Mouse (Mus musculus) liver, embryonic 15.5 days (tissue): Measurements from ENCODE around the gene Utrn. TPM values are rescaled to one million over a fixed set of nuclear protein-coding genes. Genes with fewer than 3 reads are reported as not detected.

Source experiments
- ATAC-seq: fragments of 200-750 bp; cut with Nextera tagmentation; 2 replicates; pipeline ENCODE4 v1.8.0; 2017; ENCODE audit warnings: moderate number of reproducible peaks, mild to moderate bottlenecking, moderate library complexity; ENCODE audit not compliant: insufficient read depth
- H3K27ac ChIP-seq: fragments of 300-500 bp; sonication (generic); replicated peaks from 2 replicates; pipeline ENCODE4 v1.5.1; 2015; ENCODE audit warnings: mild to moderate bottlenecking, inconsistent platforms
- H3K27me3 ChIP-seq: fragments of 300-500 bp; sonication (generic); 2 replicates; pipeline ENCODE4 v1.6.1; 2015; ENCODE audit warnings: mild to moderate bottlenecking, inconsistent platforms
- H3K36me3 ChIP-seq: fragments of 300-500 bp; sonication (generic); replicated peaks from 2 replicates; pipeline ENCODE4 v1.6.1; 2015; ENCODE audit warnings: moderate library complexity, mild to moderate bottlenecking, inconsistent platforms
- H3K4me1 ChIP-seq: fragments of 300-500 bp; sonication (generic); replicated peaks from 2 replicates; pipeline ENCODE4 v1.6.1; 2015; ENCODE audit warnings: inconsistent platforms
- H3K4me2 ChIP-seq: fragments of 300-500 bp; sonication (generic); 2 replicates; pipeline ENCODE4 v1.6.1; 2015; ENCODE audit warnings: moderate library complexity, mild to moderate bottlenecking, inconsistent platforms
- H3K4me3 ChIP-seq: fragments of 300-500 bp; sonication (generic); replicated peaks from 2 replicates; pipeline ENCODE4 v1.5.1; 2015; ENCODE audit warnings: mild to moderate bottlenecking, inconsistent platforms
- H3K9ac ChIP-seq: fragments of 300-500 bp; sonication (generic); 2 replicates; pipeline ENCODE4 v1.6.1; 2015; ENCODE audit warnings: moderate library complexity, mild to moderate bottlenecking, inconsistent platforms
- H3K9me3 ChIP-seq: fragments of 300-500 bp; sonication (generic); replicated peaks from 2 replicates; pipeline ENCODE4 v1.6.1; 2016; ENCODE audit warnings: inconsistent platforms
- WGBS: fragments of 180-500 bp; shearing (Covaris S2); methylation state at CpG from one replicate; pipeline ENCODE4 v1.1.7; 2015; ENCODE audit warnings: mixed read lengths; ENCODE audit not compliant: insufficient replicate concordance; 5-methylcytosine and 5-hydroxymethylcytosine counted together
- polyA plus RNA-seq: library from polyadenylated mRNA; unstranded; fragments of >200 nt; fragmentation: Nextera tagmentation; extraction: Ambion mirVana; gene quantifications from 2 replicates; pipeline ENCODE4 v1.2.1, GENCODE M21; 2015

Gene Utrn
- polyA plus RNA-seq, 1 experiment from 2014 or later = 8.2 TPM

DNA sequence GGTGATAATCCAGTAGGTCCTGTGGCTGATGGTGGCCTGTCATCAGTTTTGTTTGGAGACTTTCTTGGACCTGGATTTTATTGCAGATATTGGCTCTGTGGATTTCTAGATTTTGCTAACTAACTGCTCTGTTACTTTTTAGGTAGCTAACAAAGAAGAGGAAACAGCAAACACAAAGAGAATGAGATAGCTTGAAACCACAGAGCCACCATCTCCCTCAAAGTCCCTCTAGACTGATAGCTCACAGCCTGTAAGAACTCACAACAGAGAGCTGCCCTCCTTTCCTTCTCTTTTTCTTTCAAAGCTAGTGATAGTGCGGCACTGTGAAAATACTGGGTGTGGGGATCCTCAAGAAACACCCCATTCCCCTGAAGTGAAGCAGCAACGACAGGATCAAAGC lies 444.2 kb downstream of the Utrn start:
- WGBS = 36% methylated on average over 2 of the region's 2 CpGs
- Histone ChIP-seq H3K4me2 (no peak overlapping the region), H3K27me3 (no peaks in the 10 kb centered on the region), H3K4me3 (no peak overlapping the region), H3K36me3 (no peaks in the 10 kb centered on the region), H3K4me1 (no peaks in the 10 kb centered on the region), H3K9ac (no peak overlapping the region), H3K27ac (no peak overlapping the region), H3K9me3 (no peaks in the 10 kb centered on the region)
- ATAC-seq = no peak

DNA sequence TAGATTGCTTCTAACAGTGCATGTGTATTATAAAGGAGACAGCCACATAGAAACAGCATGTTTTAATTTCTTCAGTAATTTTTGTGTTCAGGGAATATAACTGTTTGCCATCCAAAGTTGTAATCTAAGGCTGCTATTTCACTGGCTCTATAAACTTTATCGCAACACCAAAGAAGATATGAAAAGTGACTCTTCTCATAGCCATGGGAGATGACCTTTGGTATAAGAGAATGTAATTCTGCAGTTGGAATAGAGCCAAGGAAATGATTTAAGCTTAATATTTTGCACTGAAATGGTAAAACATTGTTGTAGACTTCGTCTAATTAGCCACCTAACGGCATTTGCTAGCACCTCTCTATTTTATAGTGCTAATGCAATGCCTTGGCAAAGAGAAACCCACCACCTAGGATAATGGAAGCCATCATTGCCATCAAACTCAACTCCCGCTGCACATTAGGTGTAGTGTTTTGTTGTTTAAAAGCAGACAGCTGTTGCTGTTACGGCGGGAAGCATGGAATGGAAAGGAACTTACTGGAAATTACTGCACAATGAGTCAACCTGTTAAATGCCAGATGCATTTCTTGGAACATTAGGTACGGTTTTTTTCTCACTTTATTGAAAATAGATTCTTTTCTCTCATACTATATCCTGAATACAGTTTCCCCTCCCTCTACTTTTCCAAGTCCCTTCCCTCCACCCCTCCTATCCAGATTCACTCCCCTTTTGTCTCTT lies 445.0 kb downstream of the Utrn start:
- WGBS = 71% methylated on average over 7 of the region's 7 CpGs
- ATAC-seq = no peak
- no peaks in the 10 kb centered on the region for H3K36me3 ChIP-seq

DNA sequence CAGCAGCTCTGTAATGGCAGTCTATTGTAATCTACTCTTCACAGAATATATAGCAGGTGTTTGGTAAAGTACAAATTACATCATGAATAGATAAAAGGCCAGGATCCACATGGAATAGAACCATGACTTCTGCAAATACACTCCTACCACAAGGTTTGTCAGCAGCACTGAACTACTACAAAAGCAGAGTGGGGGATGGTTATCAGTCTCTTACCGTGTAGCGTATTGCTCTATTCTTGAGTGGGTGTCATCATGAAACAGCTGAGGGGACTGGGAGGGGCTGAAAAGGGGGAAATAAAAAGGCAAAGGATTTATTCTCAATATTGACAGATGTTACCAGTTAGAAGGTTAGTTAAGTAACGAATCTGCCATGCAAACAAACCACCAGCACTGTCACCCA lies 454.2 kb downstream of the Utrn start:
- ATAC-seq = no peak
- no peaks in the 10 kb centered on the region for H3K9me3 ChIP-seq
- H3K36me3 ChIP-seq = no peaks in the 10 kb centered on the region
- no peaks in the 10 kb centered on the region for H3K4me1 ChIP-seq
- no peak overlapping the region for H3K27ac ChIP-seq
- no peak overlapping the region for H3K4me2 ChIP-seq
- H3K9ac ChIP-seq = no peak overlapping the region
- H3K4me3 ChIP-seq = no peak overlapping the region
- no peaks in the 10 kb centered on the region for H3K27me3 ChIP-seq
- WGBS = 56% methylated on average over 3 of the region's 3 CpGs

More for the DNA sequence above, 445.0 kb downstream of the Utrn start:
- no peaks in the 10 kb centered on the region for H3K27me3 ChIP-seq
- no peaks in the 10 kb centered on the region for H3K9me3 ChIP-seq
- no peak overlapping the region for H3K4me2 ChIP-seq
- no peak overlapping the region for H3K9ac ChIP-seq
- H3K27ac ChIP-seq = no peak overlapping the region
- no peaks in the 10 kb centered on the region for H3K4me1 ChIP-seq
- no peak overlapping the region for H3K4me3 ChIP-seq

DNA sequence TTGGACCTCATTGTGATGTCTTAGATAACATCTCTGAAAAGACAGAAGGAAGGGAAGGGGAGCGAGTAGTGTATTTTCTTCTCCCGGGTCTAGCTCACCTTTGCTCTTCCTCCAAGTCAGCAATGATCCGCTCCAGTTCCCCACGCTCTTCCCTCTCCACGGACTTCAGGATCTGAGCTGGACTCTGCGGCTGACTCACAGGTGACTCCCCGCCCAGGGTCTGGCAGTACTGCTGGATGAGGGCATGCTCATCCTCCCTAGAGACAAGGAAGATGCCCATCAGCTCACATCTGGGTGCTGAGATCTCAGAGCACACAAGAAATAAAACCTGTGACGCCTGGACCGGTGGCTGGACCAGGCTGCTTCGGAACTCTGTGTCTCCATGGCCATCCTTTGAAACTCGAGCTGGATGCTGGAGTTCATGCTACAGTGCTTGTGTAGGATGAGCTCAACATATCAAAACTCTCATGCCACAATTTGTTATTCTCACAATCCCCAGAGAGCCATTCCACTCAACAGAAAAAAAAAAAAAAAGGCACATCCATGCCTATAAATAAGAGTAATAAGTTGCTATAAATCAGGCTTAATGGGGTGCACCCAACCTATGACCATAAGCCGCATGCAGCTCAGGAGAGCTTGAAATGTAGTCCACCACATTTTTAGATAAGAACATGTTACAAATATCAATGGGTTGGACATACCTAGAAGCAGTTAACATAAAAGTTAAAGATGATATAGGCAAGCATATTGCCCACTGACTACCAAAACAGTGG lies 462.6 kb downstream of the Utrn start:
- 75% methylated on average over 12 of the region's 12 CpGs for WGBS
- Histone ChIP-seq H3K9me3 (no peaks in the 10 kb centered on the region), H3K9ac (no peak overlapping the region), H3K27me3 (no peaks in the 10 kb centered on the region), H3K4me3 (no peak overlapping the region), H3K27ac (no peak overlapping the region), H3K36me3 (no peaks in the 10 kb centered on the region), H3K4me2 (no peak overlapping the region), H3K4me1 (no peaks in the 10 kb centered on the region)
- ATAC-seq = no peak

DNA sequence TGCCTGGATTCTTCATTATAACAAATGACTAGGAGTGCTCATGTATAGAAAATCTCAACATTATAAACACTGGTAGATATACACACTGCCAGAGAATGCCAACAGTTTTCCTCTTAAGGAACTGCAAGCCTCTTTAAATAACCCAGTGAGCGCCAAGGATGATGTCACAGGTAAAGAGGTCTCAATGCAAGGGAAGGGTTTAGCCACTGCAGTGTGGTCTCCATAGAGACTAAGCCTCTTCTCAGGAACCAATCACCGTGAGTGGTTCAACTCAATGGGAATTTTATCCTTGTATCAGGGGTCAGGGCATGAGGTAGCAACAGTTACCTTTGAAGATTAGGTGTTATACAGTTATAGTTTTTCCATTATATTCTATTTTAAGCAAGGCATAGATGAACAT lies 469.7 kb downstream of the Utrn start:
- no peak overlapping the region for H3K4me2 ChIP-seq
- ATAC-seq = no peak
- no peak overlapping the region for H3K9ac ChIP-seq
- H3K4me3 ChIP-seq = no peak overlapping the region
- H3K36me3 ChIP-seq = no peaks in the 10 kb centered on the region
- no peak overlapping the region for H3K27ac ChIP-seq
- no peaks in the 10 kb centered on the region for H3K9me3 ChIP-seq
- no peaks in the 10 kb centered on the region for H3K4me1 ChIP-seq
- H3K27me3 ChIP-seq = no peaks in the 10 kb centered on the region
- WGBS = 63% methylated on average over 2 of the region's 2 CpGs

DNA sequence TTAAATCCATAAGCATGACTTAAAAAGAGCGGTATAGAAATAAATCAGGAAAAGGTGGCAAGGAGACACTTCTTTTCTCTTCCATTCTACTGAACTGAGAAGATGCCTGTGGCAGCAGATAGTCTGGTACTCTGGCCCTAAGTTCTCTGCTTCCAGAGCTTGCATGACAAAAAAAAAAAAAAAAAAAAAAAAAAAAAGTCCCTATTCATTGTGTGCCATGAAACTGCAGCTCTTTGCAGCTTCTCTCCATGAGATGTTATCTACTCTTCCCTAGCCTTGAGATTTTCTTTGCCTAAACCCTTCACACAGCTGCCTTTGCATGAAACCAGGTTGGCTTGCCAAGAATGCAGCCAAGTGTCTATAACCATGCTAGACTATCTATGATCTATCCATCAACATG lies 489.0 kb downstream of the Utrn start:
- Histone ChIP-seq H3K27ac (no peak overlapping the region), H3K4me1 (no peaks in the 10 kb centered on the region), H3K36me3 (no peaks in the 10 kb centered on the region), H3K4me2 (no peak overlapping the region), H3K9me3 (no peaks in the 10 kb centered on the region), H3K9ac (no peak overlapping the region), H3K27me3 (no peaks in the 10 kb centered on the region), H3K4me3 (no peak overlapping the region)
- no peak for ATAC-seq
- WGBS = 73% methylated on average over 1 of the region's 1 CpGs

DNA sequence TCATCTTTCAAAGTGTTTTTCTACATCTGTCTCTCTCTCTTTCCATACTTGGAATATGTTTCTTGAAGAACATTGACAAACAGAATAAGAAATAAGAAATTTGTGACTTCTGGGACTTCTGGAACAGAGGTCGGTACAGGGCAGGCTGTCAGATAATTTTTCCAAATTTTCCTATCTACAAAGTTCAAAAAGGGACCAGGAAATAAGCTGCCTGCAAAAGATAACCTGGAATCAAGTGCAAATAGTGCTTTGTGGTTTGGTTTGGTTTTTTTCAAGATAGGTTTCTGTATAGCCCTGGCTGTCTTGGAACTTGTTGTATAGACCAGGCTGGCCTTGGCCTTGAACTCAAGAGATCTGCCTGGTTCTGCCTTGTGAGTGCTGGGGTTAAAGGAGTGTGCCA lies 490.0 kb downstream of the Utrn start:
- Histone ChIP-seq H3K27me3 (no peaks in the 10 kb centered on the region), H3K4me3 (no peak overlapping the region), H3K27ac (no peak overlapping the region), H3K9ac (no peak overlapping the region), H3K4me2 (no peak overlapping the region), H3K9me3 (no peaks in the 10 kb centered on the region), H3K4me1 (no peaks in the 10 kb centered on the region), H3K36me3 (no peaks in the 10 kb centered on the region)
- no peak for ATAC-seq
- WGBS = 30% methylated on average over 1 of the region's 1 CpGs

DNA sequence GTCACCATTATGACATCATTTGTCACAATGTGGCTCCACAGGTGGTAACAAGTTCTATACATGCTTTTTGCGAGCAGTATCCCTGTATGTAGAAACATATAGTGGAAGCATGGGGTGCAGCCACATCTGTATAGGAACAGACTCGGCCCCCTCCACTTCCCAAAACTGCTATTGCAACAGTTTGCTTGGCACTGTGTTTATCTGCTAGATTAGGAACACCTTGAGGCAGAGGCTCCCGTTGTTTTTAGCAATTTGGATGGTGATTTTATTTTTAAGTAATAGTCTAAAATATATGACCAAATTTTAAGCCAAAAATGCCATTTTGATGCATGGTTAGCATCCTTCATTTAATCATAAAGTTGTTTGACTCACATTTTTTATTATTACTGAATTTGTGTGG lies 491.4 kb downstream of the Utrn start:
- no peaks in the 10 kb centered on the region for H3K27me3 ChIP-seq
- no peak overlapping the region for H3K4me2 ChIP-seq
- no peak overlapping the region for H3K9ac ChIP-seq
- no peaks in the 10 kb centered on the region for H3K4me1 ChIP-seq
- no peak for ATAC-seq
- H3K4me3 ChIP-seq = no peak overlapping the region
- H3K36me3 ChIP-seq = no peaks in the 10 kb centered on the region
- H3K9me3 ChIP-seq = no peaks in the 10 kb centered on the region
- WGBS = 39% methylated on average over 3 of the region's 3 CpGs
- H3K27ac ChIP-seq = no peak overlapping the region

DNA sequence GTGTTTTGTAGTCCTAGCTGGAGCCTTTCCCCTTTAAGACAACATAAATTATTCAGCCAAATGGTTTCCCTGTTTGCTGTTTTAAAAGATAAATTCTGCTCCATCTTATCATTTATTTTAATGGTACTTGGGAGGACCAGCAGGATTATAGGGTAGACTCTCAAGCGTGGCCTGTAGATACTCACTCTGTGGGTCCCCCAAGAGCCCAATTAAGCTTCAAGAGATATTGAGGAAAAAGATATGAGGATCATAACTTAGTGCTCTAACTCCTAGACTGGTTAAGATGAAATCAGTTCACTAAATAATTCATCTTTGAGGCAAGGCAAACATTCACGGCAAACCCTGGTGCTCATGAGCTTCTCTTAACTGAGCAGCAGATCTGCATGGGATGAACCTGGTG lies 493.1 kb downstream of the Utrn start:
- H3K27ac ChIP-seq = no peak overlapping the region
- no peaks in the 10 kb centered on the region for H3K36me3 ChIP-seq
- ATAC-seq = no peak
- H3K9me3 ChIP-seq = no peaks in the 10 kb centered on the region
- H3K9ac ChIP-seq = no peak overlapping the region
- 58% methylated on average over 2 of the region's 2 CpGs for WGBS
- H3K27me3 ChIP-seq = no peaks in the 10 kb centered on the region
- H3K4me2 ChIP-seq = no peak overlapping the region
- no peaks in the 10 kb centered on the region for H3K4me1 ChIP-seq
- no peak overlapping the region for H3K4me3 ChIP-seq

DNA sequence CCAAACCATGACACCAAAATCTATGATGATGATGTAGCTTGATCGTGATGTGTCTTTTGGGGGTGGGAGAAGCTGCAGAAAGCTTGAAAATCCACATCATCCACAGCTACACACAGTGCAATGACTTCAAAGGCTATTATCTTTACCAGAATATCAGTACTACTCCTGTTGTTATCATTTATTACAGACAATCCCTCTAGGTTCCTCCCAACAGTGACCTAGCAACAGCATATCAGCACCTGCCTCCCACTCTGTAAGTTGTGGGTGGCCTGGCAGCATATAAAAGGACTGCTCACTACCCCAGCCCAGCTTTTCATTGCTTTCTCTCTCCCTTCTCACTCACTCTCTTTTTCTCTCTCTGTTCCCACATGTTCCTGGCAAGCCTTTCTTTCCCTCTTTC lies 494.4 kb downstream of the Utrn start:
- no peak for ATAC-seq

DNA sequence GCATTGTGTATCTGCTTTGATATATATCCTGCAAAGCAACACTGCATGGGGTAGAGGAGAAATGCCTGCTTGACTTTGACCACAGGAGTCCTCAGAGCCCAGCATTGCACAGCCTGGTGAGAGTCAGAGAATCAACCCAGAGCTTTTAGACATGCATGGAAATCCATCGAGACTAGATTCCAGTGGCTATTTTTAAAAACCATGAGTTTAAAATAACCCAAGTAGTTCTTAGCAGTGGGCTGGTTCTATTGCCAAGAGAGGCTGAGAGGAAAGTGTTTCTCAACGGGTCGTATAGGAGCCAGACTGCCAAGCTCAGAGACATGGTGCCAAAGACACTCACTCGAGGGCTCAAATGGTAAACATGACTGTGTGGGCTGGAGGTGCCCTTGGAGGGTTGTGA lies 514.6 kb downstream of the Utrn start:
- ATAC-seq = no peak
- Histone ChIP-seq H3K4me1 (no peaks in the 10 kb centered on the region), H3K9ac (no peak overlapping the region), H3K9me3 (no peaks in the 10 kb centered on the region), H3K36me3 (no peaks in the 10 kb centered on the region), H3K4me2 (no peak overlapping the region), H3K27me3 (no peaks in the 10 kb centered on the region), H3K27ac (no peak overlapping the region), H3K4me3 (no peak overlapping the region)
- WGBS = 61% methylated on average over 4 of the region's 4 CpGs

More for the DNA sequence above, 494.4 kb downstream of the Utrn start:
- Histone ChIP-seq H3K36me3 (no peaks in the 10 kb centered on the region), H3K4me1 (no peaks in the 10 kb centered on the region), H3K4me3 (no peak overlapping the region), H3K27me3 (no peaks in the 10 kb centered on the region), H3K9me3 (no peaks in the 10 kb centered on the region), H3K4me2 (no peak overlapping the region), H3K27ac (no peak overlapping the region), H3K9ac (no peak overlapping the region)
- 62% methylated on average over 1 of the region's 1 CpGs for WGBS
